Mouse (Mus musculus) bone marrow, adult 2 months (tissue): Measurements from ENCODE around the gene A030003K21Rik.
"Not testable (repeated sequence)": the region's sequence is repeated elsewhere in the genome, so short reads cannot be mapped to it uniquely, and the experiment has no call there.

Source experiments
- CTCF ChIP-seq: fragments of 200-500 bp; IDR thresholded peaks from 2 replicates; pipeline ENCODE4 v1.5.1; 2011; ENCODE audit warnings: low read length, control low read depth; ENCODE audit not compliant: control insufficient read depth, insufficient read depth
- POLR2A ChIP-seq: fragments of 200-500 bp; IDR thresholded peaks from 2 replicates; pipeline ENCODE4 v1.6.1; 2011; ENCODE audit warnings: low read depth, mild to moderate bottlenecking, control low read depth, low read length, borderline replicate concordance; ENCODE audit not compliant: control insufficient read depth

DNA sequence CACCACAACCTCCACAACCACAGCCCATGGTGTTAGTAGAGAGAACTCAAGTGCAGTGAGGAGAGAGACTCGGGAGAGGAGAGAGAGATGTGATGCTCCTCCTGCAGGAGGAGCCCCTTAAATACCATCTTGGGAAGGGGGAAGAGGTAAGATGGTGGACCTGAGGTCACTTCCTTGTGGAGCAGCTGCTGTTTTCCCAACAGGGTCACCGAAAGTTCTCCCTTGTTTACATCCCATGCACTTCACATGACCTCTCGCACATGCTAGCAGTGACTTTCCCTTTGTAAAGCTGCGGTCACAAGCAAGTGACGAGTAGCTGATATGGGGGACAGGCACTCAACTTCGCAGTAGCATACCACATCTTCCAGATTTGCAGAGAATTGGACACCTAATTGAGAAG lies at the start of gene A030003K21Rik:
- not testable (repeated sequence) for TF ChIP-seq CTCF, POLR2A
